Mouse (Mus musculus): ENCODE measurements around the gene Serping1. TPM values are rescaled to one million over a fixed set of nuclear protein-coding genes. Genes with fewer than 3 reads are reported as not detected.

Gene Serping1
- polyA plus RNA-seq, 1 experiment from 2014 or later: 15.7 TPM

DNA sequence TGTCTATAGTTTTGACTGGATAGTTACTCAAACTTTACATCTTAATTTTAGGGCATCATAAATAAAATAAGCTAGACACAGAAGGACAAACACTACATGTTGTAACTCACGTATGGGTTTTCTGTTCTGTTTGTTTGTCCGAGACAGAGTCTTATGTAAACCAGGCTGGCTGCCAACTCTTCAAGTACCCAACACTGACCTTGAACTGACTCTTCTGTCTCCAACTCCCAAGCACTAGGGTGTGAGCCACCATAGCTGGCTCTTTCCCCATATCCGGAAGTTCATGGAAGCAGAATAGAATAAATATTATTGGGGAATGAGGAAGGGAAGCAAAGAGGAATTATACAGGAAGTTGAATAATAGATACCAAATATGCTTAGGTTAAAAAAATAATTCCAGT, 17.3 kb upstream of the Serping1 start:
- Histone ChIP-seq H3K4me2 (ENCODE audit: low read depth, low read length) (no peak overlapping the region), H3K9ac (replicated peaks; ENCODE audit: low read depth, low read length) (no peak overlapping the region), H3K27me3 (ENCODE audit: control insufficient read depth, insufficient read depth, low read length) (no peaks in the 10 kb centered on the region), H3K4me1 (ENCODE audit: control insufficient read depth, insufficient read depth, low read length) (no peaks in the 10 kb centered on the region), H3K4me3 (ENCODE audit: low read depth, low read length) (no peak overlapping the region), H3K27ac (ENCODE audit: low read depth, low read length) (no peak overlapping the region), H3K9me3 (ENCODE audit: control insufficient read depth, low read length) (no peaks in the 10 kb centered on the region), H3K36me3 (ENCODE audit: control insufficient read depth, insufficient read depth, low read length) (no peaks in the 10 kb centered on the region)
- 87% methylated on average over 3 of the region's 3 CpGs for WGBS
- ATAC-seq (ENCODE audit: low read depth): no peak

DNA sequence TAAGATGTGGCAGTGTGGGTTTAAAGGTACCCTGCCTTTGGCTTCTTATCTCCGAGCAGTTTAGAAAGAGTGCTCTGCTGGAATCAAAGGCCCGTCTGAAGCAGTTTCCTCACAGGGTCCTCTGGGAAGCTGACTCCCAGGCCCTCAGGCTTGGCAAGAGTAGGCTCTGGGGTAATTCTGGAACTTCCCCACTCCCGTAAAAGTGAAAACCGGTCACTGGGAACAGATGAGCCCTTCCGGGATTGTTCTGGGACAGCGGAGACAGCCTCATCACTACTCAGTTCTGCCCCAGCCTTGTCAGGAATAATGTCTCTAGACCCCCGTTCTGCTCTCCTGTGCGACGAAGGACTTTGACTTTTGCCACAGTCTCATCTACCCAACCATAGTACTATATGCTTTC, 15.2 kb upstream of the Serping1 start:
- Histone ChIP-seq H3K36me3 (ENCODE audit: control insufficient read depth, insufficient read depth, low read length) (no peaks in the 10 kb centered on the region), H3K9ac (replicated peaks; ENCODE audit: low read depth, low read length) (no peak overlapping the region), H3K27me3 (ENCODE audit: control insufficient read depth, insufficient read depth, low read length) (no peaks in the 10 kb centered on the region), H3K9me3 (ENCODE audit: control insufficient read depth, low read length) (no peaks in the 10 kb centered on the region), H3K27ac (ENCODE audit: low read depth, low read length) (no peak overlapping the region), H3K4me3 (ENCODE audit: low read depth, low read length) (no peak overlapping the region), H3K4me1 (ENCODE audit: control insufficient read depth, insufficient read depth, low read length) (no peaks in the 10 kb centered on the region), H3K4me2 (ENCODE audit: low read depth, low read length) (no peak overlapping the region)
- WGBS: 51% methylated on average over 9 of the region's 9 CpGs
- no peak for ATAC-seq (ENCODE audit: low read depth)

DNA sequence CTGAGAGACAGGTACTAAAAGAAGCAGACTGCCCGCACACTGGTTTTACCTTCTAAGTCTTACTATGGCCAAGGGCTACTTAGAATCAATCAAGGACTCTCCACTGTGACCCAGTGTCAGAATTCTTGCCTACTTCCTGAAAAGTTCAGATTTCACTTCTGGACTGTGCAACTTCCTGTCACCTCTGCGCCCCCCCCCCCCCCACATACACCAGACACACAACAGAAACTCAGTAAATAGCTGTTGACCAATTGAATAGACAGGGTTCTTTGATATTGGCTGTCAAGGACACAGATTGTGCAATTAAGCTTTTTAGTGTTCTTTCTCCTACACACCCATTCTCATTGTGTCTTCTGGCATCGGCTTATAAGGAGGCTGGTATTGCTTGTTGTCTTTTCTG, 13.1 kb upstream of the Serping1 start:
- Histone ChIP-seq H3K9ac (replicated peaks; ENCODE audit: low read depth, low read length) (no peak overlapping the region), H3K4me3 (ENCODE audit: low read depth, low read length) (no peak overlapping the region)
- WGBS: 82% methylated on average over 3 of the region's 3 CpGs

DNA sequence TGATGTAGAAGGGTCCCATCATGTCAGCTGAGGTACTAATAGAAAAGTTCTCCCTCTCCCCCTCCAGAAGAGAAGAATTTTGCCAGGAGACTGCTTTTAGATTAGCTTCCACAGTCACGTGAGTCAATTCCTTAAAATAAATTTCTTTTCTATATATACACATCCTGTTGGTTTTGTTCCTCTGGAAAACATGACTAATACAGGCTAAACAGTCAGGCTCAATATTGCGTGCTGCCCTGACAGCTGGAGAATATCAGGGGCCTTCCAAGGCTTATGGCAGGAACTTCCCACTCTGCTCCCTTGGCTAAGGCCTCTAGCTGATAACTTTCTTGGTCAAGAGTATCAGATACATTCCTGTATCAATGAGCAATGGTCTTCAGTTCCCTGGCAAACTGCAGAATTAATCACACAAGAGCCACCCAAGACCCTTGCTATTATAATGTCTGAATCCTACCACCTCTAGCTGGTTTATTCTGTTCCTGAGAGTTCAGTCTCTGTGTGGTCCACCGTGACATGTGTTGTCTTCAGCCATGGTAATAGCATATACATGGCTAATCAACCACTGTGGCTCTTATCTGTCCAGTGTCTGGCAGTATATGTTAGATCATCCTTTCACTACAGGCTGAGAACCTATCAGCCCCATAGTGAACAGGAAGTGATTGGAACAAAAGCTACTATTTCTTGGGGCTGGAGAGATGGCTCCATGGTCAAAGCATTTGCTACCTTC, 8.8 kb upstream of the Serping1 start:
- Histone ChIP-seq H3K4me2 (ENCODE audit: low read depth, low read length) (no peak overlapping the region), H3K36me3 (ENCODE audit: control insufficient read depth, insufficient read depth, low read length) (no peaks in the 10 kb centered on the region), H3K9me3 (ENCODE audit: control insufficient read depth, low read length) (no peaks in the 10 kb centered on the region), H3K4me1 (ENCODE audit: control insufficient read depth, insufficient read depth, low read length) (no peaks in the 10 kb centered on the region), H3K27ac (ENCODE audit: low read depth, low read length) (no peak overlapping the region), H3K27me3 (ENCODE audit: control insufficient read depth, insufficient read depth, low read length) (no peaks in the 10 kb centered on the region), H3K9ac (replicated peaks; ENCODE audit: low read depth, low read length) (no peak overlapping the region), H3K4me3 (ENCODE audit: low read depth, low read length) (no peak overlapping the region)
- WGBS: 91% methylated on average over 3 of the region's 3 CpGs
- ATAC-seq (ENCODE audit: low read depth): no peak

More for the DNA sequence above, 13.1 kb upstream of the Serping1 start:
- Histone ChIP-seq H3K27me3 (ENCODE audit: control insufficient read depth, insufficient read depth, low read length) (no peaks in the 10 kb centered on the region), H3K4me2 (ENCODE audit: low read depth, low read length) (no peak overlapping the region), H3K27ac (ENCODE audit: low read depth, low read length) (no peak overlapping the region), H3K36me3 (ENCODE audit: control insufficient read depth, insufficient read depth, low read length) (no peaks in the 10 kb centered on the region), H3K4me1 (ENCODE audit: control insufficient read depth, insufficient read depth, low read length) (no peaks in the 10 kb centered on the region), H3K9me3 (ENCODE audit: control insufficient read depth, low read length) (no peaks in the 10 kb centered on the region)
- ATAC-seq (ENCODE audit: low read depth): no peak

DNA sequence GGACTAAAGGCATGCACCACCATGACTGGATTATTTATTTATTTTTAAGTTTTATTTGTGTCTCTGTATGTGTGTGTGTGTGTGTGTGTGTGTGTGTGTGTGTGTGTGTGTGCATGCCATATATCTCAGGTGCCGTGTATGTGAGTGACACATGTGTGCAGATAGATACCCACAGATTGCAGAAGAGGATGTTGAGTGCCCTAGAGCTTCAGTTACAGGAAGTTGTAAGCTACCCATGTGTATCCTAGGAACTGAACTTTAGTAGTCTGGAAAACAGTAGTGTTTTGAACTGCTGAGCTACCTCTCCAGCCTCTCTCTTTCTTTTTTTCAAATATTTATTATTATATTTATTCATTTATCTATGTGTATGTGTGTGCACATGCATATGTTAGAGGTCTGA, 8.1 kb upstream of the Serping1 start:
- Histone ChIP-seq H3K36me3 (ENCODE audit: control insufficient read depth, insufficient read depth, low read length) (no peaks in the 10 kb centered on the region), H3K4me1 (ENCODE audit: control insufficient read depth, insufficient read depth, low read length) (no peaks in the 10 kb centered on the region), H3K27me3 (ENCODE audit: control insufficient read depth, insufficient read depth, low read length) (no peaks in the 10 kb centered on the region), H3K9me3 (ENCODE audit: control insufficient read depth, low read length) (no peaks in the 10 kb centered on the region), H3K4me3 (ENCODE audit: low read depth, low read length) (no peak overlapping the region), H3K4me2 (ENCODE audit: low read depth, low read length) (no peak overlapping the region), H3K27ac (ENCODE audit: low read depth, low read length) (no peak overlapping the region), H3K9ac (replicated peaks; ENCODE audit: low read depth, low read length) (no peak overlapping the region)
- 94% methylated on average over 1 of the region's 1 CpGs for WGBS
- no peak for ATAC-seq (ENCODE audit: low read depth)

DNA sequence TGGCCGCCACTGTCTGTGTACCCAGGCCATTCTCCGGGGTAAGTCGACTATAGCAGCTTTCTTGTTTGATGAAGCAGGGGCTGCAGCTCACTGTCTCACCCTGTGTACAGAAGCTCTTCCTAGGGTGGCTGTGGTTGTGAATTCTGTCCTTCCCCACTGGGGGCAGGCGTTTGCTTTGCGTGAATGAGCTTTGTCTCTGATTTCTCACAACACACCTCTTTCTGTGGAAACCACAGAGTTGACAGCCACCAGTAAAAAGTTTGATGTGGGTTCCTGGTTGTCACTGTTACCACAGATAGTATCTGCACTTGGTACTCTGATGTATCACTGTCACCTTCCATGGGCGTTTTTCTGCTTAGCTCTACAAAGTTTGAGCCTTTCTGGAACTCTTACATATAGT, 4.0 kb upstream of the Serping1 start:
- Histone ChIP-seq H3K9me3 (ENCODE audit: control insufficient read depth, low read length) (no peaks in the 10 kb centered on the region), H3K36me3 (ENCODE audit: control insufficient read depth, insufficient read depth, low read length) (no peaks in the 10 kb centered on the region), H3K27ac (ENCODE audit: low read depth, low read length) (no peak overlapping the region), H3K4me1 (ENCODE audit: control insufficient read depth, insufficient read depth, low read length) (peaks cover 5% of the 10 kb centered on the region; the same call in 1 of the 2 replicates), H3K4me2 (ENCODE audit: low read depth, low read length) (no peak overlapping the region), H3K9ac (replicated peaks; ENCODE audit: low read depth, low read length) (no peak overlapping the region), H3K4me3 (ENCODE audit: low read depth, low read length) (no peak overlapping the region), H3K27me3 (ENCODE audit: control insufficient read depth, insufficient read depth, low read length) (no peaks in the 10 kb centered on the region)
- ATAC-seq (ENCODE audit: low read depth): no peak
- 59% methylated on average over 6 of the region's 6 CpGs for WGBS

DNA sequence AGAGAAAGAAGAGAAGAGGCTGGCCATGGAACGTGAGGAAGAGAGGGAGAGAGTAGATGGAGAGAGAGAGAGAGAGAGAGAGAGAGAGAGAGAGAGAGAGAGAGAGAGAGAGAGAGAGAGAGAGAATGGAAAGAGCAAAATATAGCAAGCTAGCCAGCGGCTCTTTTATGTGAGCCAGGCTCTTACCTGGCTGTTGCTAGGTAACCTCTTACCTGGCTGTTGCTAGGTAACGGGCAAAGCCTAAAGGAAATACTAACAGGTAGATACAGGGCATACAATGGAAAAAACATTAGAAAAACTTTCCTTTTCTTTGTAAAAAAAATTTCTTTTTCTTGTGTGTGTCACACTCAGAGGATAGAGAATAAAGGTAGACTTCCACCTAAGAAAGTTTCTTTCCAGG, 2.5 kb upstream of the Serping1 start:
- WGBS: 64% methylated on average over 3 of the region's 3 CpGs
- Histone ChIP-seq H3K4me1 (ENCODE audit: control insufficient read depth, insufficient read depth, low read length) (peaks cover 5% of the 10 kb centered on the region; the same call in 1 of the 2 replicates), H3K9ac (replicated peaks; ENCODE audit: low read depth, low read length) (no peak overlapping the region), H3K4me3 (ENCODE audit: low read depth, low read length) (no peak overlapping the region), H3K9me3 (ENCODE audit: control insufficient read depth, low read length) (no peaks in the 10 kb centered on the region), H3K4me2 (ENCODE audit: low read depth, low read length) (no peak overlapping the region), H3K36me3 (ENCODE audit: control insufficient read depth, insufficient read depth, low read length) (no peaks in the 10 kb centered on the region), H3K27ac (ENCODE audit: low read depth, low read length) (no peak overlapping the region), H3K27me3 (ENCODE audit: control insufficient read depth, insufficient read depth, low read length) (no peaks in the 10 kb centered on the region)
- ATAC-seq (ENCODE audit: low read depth): no peak

DNA sequence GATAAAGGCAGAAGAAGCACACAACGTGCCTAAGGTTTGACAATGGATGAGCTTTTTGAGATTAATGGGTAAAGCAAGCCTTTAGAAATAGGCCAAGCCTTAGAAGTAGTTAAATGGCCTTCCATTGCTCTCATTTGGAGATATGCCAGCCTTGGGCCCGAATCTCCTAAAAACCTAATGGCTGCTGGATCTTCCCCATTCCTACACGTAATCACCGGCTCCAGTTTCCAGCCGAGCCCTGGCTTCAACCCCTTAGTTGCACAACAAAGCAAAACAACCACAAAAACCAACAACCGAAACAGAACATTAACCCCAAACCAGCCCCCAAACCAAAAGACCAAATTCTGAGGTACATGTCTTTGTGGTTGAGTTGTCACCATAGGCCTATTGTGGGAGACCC, 421 bp upstream of the Serping1 start:
- WGBS: 65% methylated on average over 6 of the region's 6 CpGs
- no peak overlapping the region for H3K27ac ChIP-seq (ENCODE audit: low read depth, low read length)

DNA sequence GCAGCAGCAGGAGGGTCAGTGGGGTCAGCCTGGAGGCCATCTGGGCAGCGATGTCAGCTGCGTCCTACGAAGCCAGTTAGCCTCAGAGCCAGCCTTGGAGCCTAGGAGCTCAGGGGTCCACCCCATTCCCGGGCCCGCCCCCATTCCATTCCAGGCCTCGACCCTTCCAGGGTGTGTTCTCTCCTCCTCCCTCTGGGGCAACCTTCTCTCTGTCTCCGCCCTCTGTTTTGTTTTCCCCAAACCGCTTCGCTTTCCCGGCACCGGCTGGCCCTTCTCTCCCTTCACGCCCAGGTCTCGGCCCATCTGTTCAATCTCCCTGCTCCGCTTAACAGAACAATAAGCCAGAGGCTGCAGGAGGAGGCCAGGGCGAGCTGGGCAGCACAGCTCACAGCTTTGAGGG, 493 bp downstream of the Serping1 start:
- Histone ChIP-seq H3K4me1 (ENCODE audit: control insufficient read depth, insufficient read depth, low read length) (peaks cover 5% of the 10 kb centered on the region; the same call in 1 of the 2 replicates), H3K27me3 (ENCODE audit: control insufficient read depth, insufficient read depth, low read length) (no peaks in the 10 kb centered on the region), H3K27ac (ENCODE audit: low read depth, low read length) (peak overlapping the region; percentile 57; the same call in 1 of the 2 replicates), H3K4me3 (ENCODE audit: low read depth, low read length) (peak overlapping the region; percentile 18), H3K9me3 (ENCODE audit: control insufficient read depth, low read length) (no peaks in the 10 kb centered on the region), H3K9ac (replicated peaks; ENCODE audit: low read depth, low read length) (peak overlapping the region; percentile 61), H3K4me2 (ENCODE audit: low read depth, low read length) (peak overlapping the region; percentile 43), H3K36me3 (ENCODE audit: control insufficient read depth, insufficient read depth, low read length) (no peaks in the 10 kb centered on the region)
- ATAC-seq (ENCODE audit: low read depth): peak; percentile 90
- 2% methylated on average over 14 of the region's 15 CpGs for WGBS

More for the DNA sequence above, 421 bp upstream of the Serping1 start:
- no peak for ATAC-seq (ENCODE audit: low read depth)
- no peaks in the 10 kb centered on the region for H3K36me3 ChIP-seq (ENCODE audit: control insufficient read depth, insufficient read depth, low read length)
- no peaks in the 10 kb centered on the region for H3K9me3 ChIP-seq (ENCODE audit: control insufficient read depth, low read length)
- H3K27me3 ChIP-seq (ENCODE audit: control insufficient read depth, insufficient read depth, low read length): no peaks in the 10 kb centered on the region
- H3K9ac ChIP-seq (replicated peaks; ENCODE audit: low read depth, low read length): no peak overlapping the region
- H3K4me2 ChIP-seq (ENCODE audit: low read depth, low read length): no peak overlapping the region
- peaks cover 5% of the 10 kb centered on the region; the same call in 1 of the 2 replicates for H3K4me1 ChIP-seq (ENCODE audit: control insufficient read depth, insufficient read depth, low read length)
- no peak overlapping the region for H3K4me3 ChIP-seq (ENCODE audit: low read depth, low read length)
